Mouse (Mus musculus): ENCODE data around the gene Rgs10. TPM values are rescaled to one million over a fixed set of nuclear protein-coding genes. Genes with fewer than 3 reads are reported as not detected.

Rgs10 gene
- total and polyA plus RNA-seq, 3 experiments: 42.3 to 44.7 TPM; not detected in 1

DNA sequence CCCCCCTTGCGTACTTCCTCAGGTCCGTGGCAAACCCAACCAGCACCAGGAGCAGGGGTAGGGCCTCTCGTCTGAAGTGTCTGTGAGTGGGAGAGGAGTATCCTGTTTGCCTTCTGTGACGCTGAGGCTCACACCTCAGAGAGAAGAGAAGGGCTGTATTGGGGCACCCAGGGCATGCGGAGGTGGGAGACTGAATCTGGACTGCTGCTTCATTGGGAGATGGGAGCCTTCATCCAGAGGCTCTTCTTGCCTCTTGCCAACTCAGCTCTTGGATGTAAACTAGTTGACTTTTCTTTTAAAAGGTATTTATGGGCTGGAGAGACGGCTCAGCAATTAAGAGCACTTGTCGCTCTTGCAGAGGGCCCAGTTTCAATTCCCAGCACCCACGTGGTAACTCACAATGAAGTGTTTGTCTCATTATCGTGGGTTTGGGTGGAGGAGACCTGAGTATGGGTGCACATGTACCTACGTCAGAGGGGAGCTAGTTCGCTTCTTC lies 42.3 kb downstream of the Rgs10 start:
- H3K36me3 ChIP-seq (ENCODE audit: control insufficient read depth in 1 of 2, insufficient read depth in 2 of 2, low read length in 2 of 2): no peaks in the 10 kb centered on the region
- no peak overlapping the region for H3K4me3 ChIP-seq (ENCODE audit: control insufficient read depth in 1 of 2, insufficient read depth in 1 of 2, low read depth in 2 of 2, low read length in 2 of 2)
- no peak overlapping the region for H3K9ac ChIP-seq (ENCODE audit: control insufficient read depth, low read depth, low read length, poor library complexity, severe bottlenecking)
- H3K79me2 ChIP-seq (ENCODE audit: control insufficient read depth, insufficient read depth, low read length, poor library complexity): no peaks in the 10 kb centered on the region
- DNase-seq (ENCODE audit: low read depth, low spot score): no peak
- TF ChIP-seq POLR2A (IDR thresholded peaks at IDR 0.05; ENCODE audit: control insufficient read depth in 1 of 2, insufficient read depth in 1 of 2, low read depth in 1 of 2, low read length in 2 of 2, poor library complexity in 1 of 2): no peak
- no peak for TF ChIP-seq SIN3A (IDR thresholded peaks at IDR 0.05; ENCODE audit: low read length)
- TF ChIP-seq TCF12 (IDR thresholded peaks at IDR 0.05; ENCODE audit: low read depth, low read length): no peak
- TF ChIP-seq BHLHE40 (IDR thresholded peaks at IDR 0.05; ENCODE audit: borderline replicate concordance, low read depth, low read length): no peak
- TF ChIP-seq POLR2AphosphoS2 (IDR thresholded peaks at IDR 0.05; ENCODE audit: low read length): no peak
- TF ChIP-seq ZKSCAN1 (IDR thresholded peaks at IDR 0.05; ENCODE audit: low read depth, low read length): no peak
- TF ChIP-seq RAD21 (IDR thresholded peaks at IDR 0.05; ENCODE audit: low read depth, low read length): no peak
- no peak for TF ChIP-seq KAT2A (conservative IDR thresholded peaks at IDR 0.05; ENCODE audit: low read depth, low read length)
- no peak for TF ChIP-seq SMC3 (IDR thresholded peaks at IDR 0.05; ENCODE audit: low read depth, low read length)
- no peaks in the 10 kb centered on the region for H3K9me3 ChIP-seq (replicated peaks; ENCODE audit: insufficient read depth, low read length)
- H3K4me1 ChIP-seq (ENCODE audit: control insufficient read depth in 1 of 2, insufficient read depth in 2 of 2, low read length in 2 of 2): 0 out of 4 replicates have a peak, but pooled peaks cover 0 to 3% of the 10 kb centered on the region in 2 experiments
- no peaks in the 10 kb centered on the region for H3K27me3 ChIP-seq (ENCODE audit: control insufficient read depth in 1 of 2, insufficient read depth in 2 of 2, low read length in 2 of 2)
- H3K27ac ChIP-seq (ENCODE audit: control insufficient read depth, low read depth, low read length): no peak overlapping the region

DNA sequence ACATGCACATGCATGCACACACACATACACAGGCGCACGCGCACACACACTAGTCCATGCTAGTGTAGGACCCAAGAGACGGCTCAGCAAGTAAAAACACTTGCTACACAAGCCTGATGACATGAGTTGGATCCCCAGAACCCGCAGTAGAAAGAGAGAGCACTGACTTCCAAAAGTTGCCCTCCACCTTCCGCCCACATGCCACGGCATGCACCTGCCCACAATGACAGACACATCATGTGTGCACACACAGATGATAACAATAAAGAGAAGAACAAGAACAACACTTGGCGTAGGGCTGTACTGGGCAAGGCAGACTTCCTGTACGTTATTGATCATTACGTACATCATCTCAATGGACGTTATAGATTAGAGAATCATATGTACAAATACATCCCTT lies 44.4 kb downstream of the Rgs10 start:
- no peak overlapping the region for H3K27ac ChIP-seq (ENCODE audit: control insufficient read depth, low read depth, low read length)
- no peak overlapping the region for H3K9ac ChIP-seq (ENCODE audit: control insufficient read depth, low read depth, low read length, poor library complexity, severe bottlenecking)
- H3K79me2 ChIP-seq (ENCODE audit: control insufficient read depth, insufficient read depth, low read length, poor library complexity): no peaks in the 10 kb centered on the region
- no peaks in the 10 kb centered on the region for H3K36me3 ChIP-seq (ENCODE audit: control insufficient read depth in 1 of 2, insufficient read depth in 2 of 2, low read length in 2 of 2)
- no peak for DNase-seq (ENCODE audit: low read depth, low spot score)
- no peaks in the 10 kb centered on the region for H3K9me3 ChIP-seq (replicated peaks; ENCODE audit: insufficient read depth, low read length)
- TF ChIP-seq ZKSCAN1 (IDR thresholded peaks at IDR 0.05; ENCODE audit: low read depth, low read length) (no peak), KAT2A (conservative IDR thresholded peaks at IDR 0.05; ENCODE audit: low read depth, low read length) (no peak), ZC3H11A (IDR thresholded peaks at IDR 0.05; ENCODE audit: low read depth, low read length) (no peak), TCF12 (IDR thresholded peaks at IDR 0.05; ENCODE audit: low read depth, low read length) (no peak), MAX (IDR thresholded peaks at IDR 0.05; ENCODE audit: low read length) (no peak), POLR2AphosphoS5 (IDR thresholded peaks at IDR 0.05; ENCODE audit: borderline replicate concordance, low read depth, low read length) (no peak), TAL1 (IDR thresholded peaks at IDR 0.05; ENCODE audit: low read length) (no peak), MYC (IDR thresholded peaks at IDR 0.05; ENCODE audit: low read depth, low read length) (no peak), HCFC1 (IDR thresholded peaks at IDR 0.05; ENCODE audit: low read depth, low read length) (no peak), USF2 (IDR thresholded peaks at IDR 0.05; ENCODE audit: borderline replicate concordance in 1 of 2, insufficient read depth in 1 of 2, low read depth in 1 of 2, low read length in 2 of 2) (no peak), MEF2A (IDR thresholded peaks at IDR 0.05; ENCODE audit: extremely low read depth, insufficient replicate concordance, low read depth, low read length, poor library complexity, severe bottlenecking) (no peak), E2F4 (IDR thresholded peaks at IDR 0.05; ENCODE audit: borderline replicate concordance, low read depth, low read length) (no peak), CHD2 (IDR thresholded peaks at IDR 0.05; ENCODE audit: low read length) (no peak), MXI1 (IDR thresholded peaks at IDR 0.05; ENCODE audit: low read depth, low read length) (no peak), GABPA (IDR thresholded peaks at IDR 0.05; ENCODE audit: low read depth, low read length) (no peak), JUND (IDR thresholded peaks at IDR 0.05; ENCODE audit: low read depth, low read length) (no peak), POLR2AphosphoS2 (IDR thresholded peaks at IDR 0.05; ENCODE audit: low read length) (no peak), CHD1 (IDR thresholded peaks at IDR 0.05; ENCODE audit: low read depth, low read length) (no peak), SMC3 (IDR thresholded peaks at IDR 0.05; ENCODE audit: low read depth, low read length) (no peak), SIN3A (IDR thresholded peaks at IDR 0.05; ENCODE audit: low read length) (no peak)
- H3K4me3 ChIP-seq (ENCODE audit: control insufficient read depth in 1 of 2, insufficient read depth in 1 of 2, low read depth in 2 of 2, low read length in 2 of 2): no peak overlapping the region
- peaks cover 0 to 8% of the 10 kb centered on the region in 2 experiments; a peak in 1 of 4 replicates for H3K4me1 ChIP-seq (ENCODE audit: control insufficient read depth in 1 of 2, insufficient read depth in 2 of 2, low read length in 2 of 2)
- H3K27me3 ChIP-seq (ENCODE audit: control insufficient read depth in 1 of 2, insufficient read depth in 2 of 2, low read length in 2 of 2): no peaks in the 10 kb centered on the region

Measured in MEL (cell line).